Mouse (Mus musculus): ENCODE data around the gene Slc25a5.
A peak's percentile ranks its signal among the peaks of the same experiment; 100 is the strongest.

DNA sequence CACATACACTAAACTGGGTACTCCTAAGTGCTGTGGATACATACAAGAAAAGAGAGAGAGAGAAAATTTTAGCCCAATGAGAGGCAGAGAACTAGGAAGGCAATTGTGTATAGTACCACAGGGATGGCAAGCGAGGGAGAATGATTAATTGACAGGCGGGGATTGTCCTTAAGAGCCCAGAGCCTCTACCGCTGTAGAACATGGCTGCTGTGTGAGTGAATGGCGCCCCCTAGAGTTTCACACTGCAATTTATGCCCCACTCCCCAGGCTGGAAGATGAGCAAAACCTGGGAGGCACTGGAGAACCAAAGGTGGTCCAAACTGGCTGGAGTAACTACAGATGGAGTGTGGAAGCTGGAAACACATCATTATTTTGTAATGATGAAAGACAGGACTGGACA lies 24.8 kb downstream of the Slc25a5 start:
- TF ChIP-seq CTCF (IDR thresholded peaks at IDR 0.05; ENCODE audit: borderline replicate concordance, insufficient read depth, low read depth, low read length) (peak; percentile 57), POLR2A (IDR thresholded peaks at IDR 0.05; ENCODE audit: borderline replicate concordance, insufficient read depth, low read length) (no peak)

Data from cerebellum, adult 2 months (tissue).